Mouse (Mus musculus): Measurements from ENCODE around the gene Crcp. TPM values are rescaled to one million over a fixed set of nuclear protein-coding genes. Genes with fewer than 3 reads are reported as not detected.

The Crcp gene
- polyA plus RNA-seq (2015; fragmentation: Nextera tagmentation; extraction: Ambion mirVana), result 68.6 and 76.2 TPM in 2 replicates

GRCm38 (mm10) chr5:130029142-130029897 lies at the start of gene Crcp, which contains the start of gene Asl:
Gene Crcp (plus strand): TSS chr5:130029290.
Gene Asl (minus strand): TSS chr5:130029247.

DNA sequence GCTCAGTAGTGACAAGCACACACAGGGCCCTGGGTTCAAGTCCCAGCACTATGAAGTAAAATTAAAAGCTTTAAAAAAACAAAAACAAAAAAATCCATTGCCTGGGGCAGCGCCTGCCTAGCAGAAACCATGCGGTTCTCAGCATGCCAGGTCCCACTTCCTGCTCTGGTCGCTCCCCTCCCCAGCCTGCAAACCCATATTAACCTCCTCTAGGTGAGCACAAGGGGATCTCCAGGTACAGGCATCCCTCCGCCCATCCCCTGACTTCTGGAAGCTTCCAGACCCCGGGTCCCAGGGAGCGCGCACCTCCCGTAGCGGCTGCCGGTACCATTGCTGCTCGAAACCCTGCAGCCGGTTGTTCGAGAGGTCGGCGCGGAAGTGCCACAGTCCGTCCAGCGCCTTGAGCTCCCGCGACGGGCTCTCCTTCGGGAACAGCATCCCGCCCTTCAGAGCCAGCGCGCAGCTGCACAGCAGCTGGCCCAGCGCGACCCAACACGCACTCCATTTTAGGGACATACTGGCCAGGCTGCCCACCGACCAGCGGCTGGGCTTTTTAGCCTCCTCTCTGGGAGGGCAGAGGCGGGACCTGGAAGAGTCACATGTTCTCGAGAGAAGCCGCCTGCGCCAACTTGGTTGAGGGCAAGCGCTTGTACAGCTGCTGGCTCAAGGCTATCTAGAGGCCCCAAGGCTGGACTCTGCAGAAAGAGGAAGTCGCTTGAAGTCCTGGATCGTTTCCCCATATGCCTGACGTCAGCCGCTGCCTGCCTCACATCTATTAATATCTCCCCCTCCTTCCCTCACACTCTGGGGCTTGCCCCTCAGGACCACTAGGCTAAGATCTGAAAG lies 26.6 kb upstream of the Crcp start, which contains the start of gene Gusb:
Gene Gusb, minus strand, starts transcription at position 749 of the 846 bp plus-strand sequence.

DNA sequence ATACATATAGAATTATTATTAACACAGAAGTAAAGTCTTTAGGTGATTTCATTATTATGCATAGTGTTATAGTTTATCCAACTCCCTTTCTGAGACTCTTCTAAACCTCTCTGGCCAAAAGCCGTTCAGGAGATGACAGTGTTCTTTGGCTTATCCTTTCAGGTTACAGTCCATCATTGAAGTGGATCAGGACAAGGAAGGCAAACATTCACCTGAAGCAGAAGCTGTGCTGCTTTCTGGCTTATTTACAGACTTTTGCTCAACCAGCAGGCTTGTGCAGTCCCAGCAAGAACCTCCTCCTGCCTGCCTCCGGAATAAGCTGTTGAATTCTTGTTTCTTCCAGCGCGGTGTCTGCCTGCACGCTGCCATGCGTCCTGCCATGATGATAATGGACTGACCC lies 43.9 kb downstream of the Crcp start, which contains the start of gene Tpst1:
Gene Tpst1, plus strand, starts transcription at position 301 of the 400 bp plus-strand sequence.

Other genes with a start within 250 kb of the Crcp start
- 50.8 and 50.9 TPM in 2 replicates for gene Psph, start 241.8 kb upstream of the Crcp start, polyA plus RNA-seq (2015; fragmentation: Nextera tagmentation; extraction: Ambion mirVana)
- gene Sumf2, start 182.3 kb upstream of the Crcp start, polyA plus RNA-seq (2015; fragmentation: Nextera tagmentation; extraction: Ambion mirVana), result 25.5 and 28.1 TPM in 2 replicates
- 857 and 863 TPM in 2 replicates for gene Chchd2, start 141.8 kb upstream of the Crcp start, polyA plus RNA-seq (2015; fragmentation: Nextera tagmentation; extraction: Ambion mirVana)
- gene Zbed5, start 133.6 kb upstream of the Crcp start, polyA plus RNA-seq (2015; fragmentation: Nextera tagmentation; extraction: Ambion mirVana), result 7.1 and 8.0 TPM in 2 replicates
- gene Phkg1, start 130.7 kb upstream of the Crcp start, polyA plus RNA-seq (2015; fragmentation: Nextera tagmentation; extraction: Ambion mirVana), result 5.8 and 6.3 TPM in 2 replicates
- gene Nupr1l, start 120.8 kb upstream of the Crcp start, polyA plus RNA-seq (2015; fragmentation: Nextera tagmentation; extraction: Ambion mirVana), result 4.2 and 5.0 TPM in 2 replicates
- 20.0 and 23.8 TPM in 2 replicates for gene Vkorc1l1, start 87.3 kb upstream of the Crcp start, polyA plus RNA-seq (2015; fragmentation: Nextera tagmentation; extraction: Ambion mirVana)
- 47.7 and 48.3 TPM in 2 replicates for gene Gusb, start 26.2 kb upstream of the Crcp start, polyA plus RNA-seq (2015; fragmentation: Nextera tagmentation; extraction: Ambion mirVana)
- gene Asl, start within 50 bp of the Crcp start, polyA plus RNA-seq (2015; fragmentation: Nextera tagmentation; extraction: Ambion mirVana), result 41.7 and 41.8 TPM in 2 replicates
- gene Tpst1, start 44.0 kb downstream of the Crcp start, polyA plus RNA-seq (2015; fragmentation: Nextera tagmentation; extraction: Ambion mirVana), result 54.7 and 56.9 TPM in 2 replicates
- gene Kctd7, start 115.6 kb downstream of the Crcp start, polyA plus RNA-seq (2015; fragmentation: Nextera tagmentation; extraction: Ambion mirVana), result 11.6 and 12.9 TPM in 2 replicates
- gene Rabgef1, start 142.5 kb downstream of the Crcp start, polyA plus RNA-seq (2015; fragmentation: Nextera tagmentation; extraction: Ambion mirVana), result 29.6 and 32.7 TPM in 2 replicates
- 31.4 and 36.8 TPM in 2 replicates for gene Tmem248, start 187.8 kb downstream of the Crcp start, polyA plus RNA-seq (2015; fragmentation: Nextera tagmentation; extraction: Ambion mirVana)
- 58.3 and 61.9 TPM in 2 replicates for gene Sbds, start 226.2 kb downstream of the Crcp start, polyA plus RNA-seq (2015; fragmentation: Nextera tagmentation; extraction: Ambion mirVana)
- 16.7 and 18.1 TPM in 2 replicates for gene Tyw1, start 226.3 kb downstream of the Crcp start, polyA plus RNA-seq (2015; fragmentation: Nextera tagmentation; extraction: Ambion mirVana)

Data from neural tube, postnatal 0 days (tissue).